Mouse (Mus musculus) spleen, adult 2 months (tissue): ENCODE data around the gene Clec12b. TPM values are rescaled to one million over a fixed set of nuclear protein-coding genes. Genes with fewer than 3 reads are reported as not detected.

Source experiments
- DNase-seq, 2 experiments: peaks; one replicate each; pipeline versions ENCODE4 v3.0.0 to v3.0.0-alpha.2; 2012 to 2021; ENCODE audit warnings: low spot score in 2 of 2, low read depth in 1 of 2
- H3K27ac ChIP-seq: fragments of 200-500 bp; 2 replicates; pipeline ENCODE4 v1.5.1; 2012; ENCODE audit warnings: low read length, inconsistent platforms; ENCODE audit not compliant: insufficient read depth
- H3K27me3 ChIP-seq: fragments of 200-500 bp; 2 replicates; pipeline ENCODE4 v1.6.1; 2012; ENCODE audit warnings: mild to moderate bottlenecking, moderate library complexity, low read length, inconsistent platforms; ENCODE audit not compliant: control insufficient read depth, insufficient read depth
- H3K36me3 ChIP-seq: fragments of 200-500 bp; 2 replicates; pipeline ENCODE4 v1.6.1; 2012; ENCODE audit warnings: mild to moderate bottlenecking, low read length, inconsistent platforms; ENCODE audit not compliant: control insufficient read depth, insufficient read depth
- H3K4me1 ChIP-seq: fragments of 200-500 bp; 2 replicates; pipeline ENCODE4 v1.6.1; 2011; ENCODE audit warnings: inconsistent platforms; ENCODE audit not compliant: control insufficient read depth, insufficient read depth, insufficient read length
- H3K4me3 ChIP-seq: fragments of 200-500 bp; 2 replicates; pipeline ENCODE4 v1.5.1; 2011; ENCODE audit warnings: mild to moderate bottlenecking, inconsistent platforms; ENCODE audit not compliant: insufficient read depth, insufficient read length; ENCODE audit errors: extremely low read depth
- CTCF ChIP-seq: fragments of 200-500 bp; IDR thresholded peaks from 2 replicates; pipeline ENCODE4 v1.5.1; 2011; ENCODE audit warnings: mild to moderate bottlenecking, inconsistent platforms; ENCODE audit not compliant: insufficient read depth, insufficient read length, insufficient replicate concordance; ENCODE audit errors: extremely low read depth
- POLR2A ChIP-seq: fragments of 200-500 bp; IDR thresholded peaks from 2 replicates; pipeline ENCODE4 v1.6.1; 2011; ENCODE audit warnings: low read depth, low read length, inconsistent platforms
- WGBS: fragments of 180-500 bp; shearing (Covaris S2); methylation state at CpG from one replicate; pipeline ENCODE4 v1.1.7; 2018; 5-methylcytosine and 5-hydroxymethylcytosine counted together
- polyA plus RNA-seq: library from polyadenylated mRNA; depleted of rRNA; stranded (reverse); fragments of >200 nt; gene quantifications from 2 replicates; pipeline ENCODE4 v1.2.3, GENCODE M21; 2012

The Clec12b gene
- polyA plus RNA-seq, 1 experiment, result not detected

DNA sequence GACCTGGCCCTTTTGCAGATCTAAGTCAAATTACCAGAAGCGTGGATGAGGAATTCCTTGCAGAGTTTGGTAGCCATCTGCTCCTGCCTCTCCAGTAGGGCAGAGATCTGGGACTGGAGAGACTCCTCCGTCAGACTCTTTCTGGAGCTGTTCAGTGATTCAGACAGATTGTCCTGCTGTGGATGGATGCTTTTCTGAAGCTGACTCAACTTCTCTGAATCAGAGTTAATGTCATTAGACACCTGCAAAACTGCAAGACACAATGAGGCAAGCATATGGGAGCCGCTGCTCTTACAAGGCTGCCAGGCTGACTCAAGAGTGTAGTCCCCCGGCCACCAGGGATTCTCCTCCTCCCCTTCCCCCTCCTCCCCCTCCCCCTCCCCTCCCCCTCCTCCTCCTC lies 5.2 kb downstream of the Clec12b start:
- no peak for DNase-seq
- 85% methylated on average over 4 of the region's 4 CpGs for WGBS
- no peak overlapping the region for H3K27ac ChIP-seq

GRCm38 (mm10) chr6:129374937-129375471 lies 10.7 kb downstream of the Clec12b start:
- no peak for TF ChIP-seq POLR2A
- no peak for TF ChIP-seq CTCF
- Histone ChIP-seq H3K36me3 (no peaks in the 10 kb centered on the region), H3K27ac (no peak overlapping the region), H3K4me1 (peaks cover 4% of the 10 kb centered on the region; the same call in 1 of the 2 replicates), H3K27me3 (no peaks in the 10 kb centered on the region), H3K4me3 (no peak overlapping the region)
- DNase-seq, result peak; percentile 11 to 27
- WGBS, result 6% methylated on average over 2 of the region's 2 CpGs

More for the DNA sequence above, 5.2 kb downstream of the Clec12b start:
- Histone ChIP-seq H3K4me3 (no peak overlapping the region), H3K27me3 (no peaks in the 10 kb centered on the region), H3K4me1 (no peaks in the 10 kb centered on the region), H3K36me3 (no peaks in the 10 kb centered on the region)
- TF ChIP-seq CTCF (no peak), POLR2A (no peak)

- Histone ChIP-seq H3K4me1 (peaks cover 2% of the 10 kb centered on the region; the same call in 1 of the 2 replicates), H3K4me3 (no peak overlapping the region), H3K27ac (no peak overlapping the region; the same call in none of the 2 replicates), H3K27me3 (no peaks in the 10 kb centered on the region), H3K36me3 (no peaks in the 10 kb centered on the region)
- TF ChIP-seq CTCF, result no peak
- no peak for DNase-seq
- WGBS, result 58% methylated on average over 7 of the region's 7 CpGs
These were observed 16.1 kb downstream of the Clec12b start for GRCm38 (mm10) chr6:129369374-129370132.

DNA sequence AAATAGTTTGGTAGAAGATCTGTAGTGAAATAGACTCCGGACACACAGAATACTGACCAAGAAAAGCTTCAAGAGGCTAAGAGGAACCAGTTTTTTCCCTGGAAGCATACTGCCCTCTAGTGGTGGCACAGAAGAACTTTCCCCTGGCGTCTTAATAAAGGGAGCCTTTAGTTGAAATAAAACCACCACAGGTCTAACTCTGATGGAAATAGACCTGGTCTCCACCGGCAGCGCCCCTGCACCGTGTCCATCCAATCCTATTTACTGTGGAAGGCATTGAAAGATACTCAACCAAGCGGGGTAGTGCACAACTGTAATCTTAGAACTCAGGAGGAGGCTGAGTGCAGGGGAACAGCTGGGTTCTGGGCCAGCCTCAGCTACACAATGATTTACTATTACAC lies 19.7 kb downstream of the Clec12b start:
- no peaks in the 10 kb centered on the region for H3K36me3 ChIP-seq
- H3K27me3 ChIP-seq, result no peaks in the 10 kb centered on the region
- no peak overlapping the region for H3K4me3 ChIP-seq
- TF ChIP-seq CTCF (peak; percentile 38; the same call in 1 of the 2 replicates), POLR2A (no peak)
- H3K27ac ChIP-seq, result no peak overlapping the region
- 7% methylated on average over 6 of the region's 6 CpGs for WGBS
- DNase-seq, result peak; percentile 48 to 56
- H3K4me1 ChIP-seq, result peaks cover 2% of the 10 kb centered on the region; the same call in 1 of the 2 replicates

- H3K4me3 ChIP-seq, result no peak overlapping the region
- WGBS, result 94% methylated on average over 1 of the region's 1 CpGs
- TF ChIP-seq POLR2A (no peak), CTCF (no peak)
- H3K4me1 ChIP-seq, result no peaks in the 10 kb centered on the region; the same call in 1 of the 2 replicates
- H3K27ac ChIP-seq, result no peak overlapping the region
- no peak for DNase-seq
- H3K27me3 ChIP-seq, result no peaks in the 10 kb centered on the region
- H3K36me3 ChIP-seq, result no peaks in the 10 kb centered on the region
These were observed 21.7 kb downstream of the Clec12b start for GRCm38 (mm10) chr6:129363942-129364341.

DNA sequence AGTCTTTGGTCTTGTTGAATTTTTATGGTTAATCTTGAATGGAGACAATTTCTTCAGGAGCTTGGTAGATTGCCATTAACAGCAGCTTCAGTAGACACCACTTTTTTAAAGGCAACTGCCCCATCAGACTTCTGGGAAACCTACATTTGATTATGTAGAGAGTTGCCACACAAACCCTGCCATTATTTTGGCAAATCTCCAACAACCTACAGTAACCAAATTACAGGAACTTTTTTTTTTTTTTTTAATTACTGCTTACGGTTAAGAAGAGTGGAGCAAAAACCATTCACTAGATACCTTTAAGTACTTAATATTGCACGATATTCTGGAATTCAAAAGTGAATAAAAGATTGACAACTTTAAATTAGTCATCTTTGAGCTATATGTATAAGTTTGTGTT lies 26.2 kb downstream of the Clec12b start:
- Histone ChIP-seq H3K27ac (no peak overlapping the region), H3K4me3 (no peak overlapping the region), H3K36me3 (no peaks in the 10 kb centered on the region), H3K27me3 (no peaks in the 10 kb centered on the region), H3K4me1 (peaks cover 3% of the 10 kb centered on the region; the same call in 1 of the 2 replicates)
- no peak for DNase-seq
- 80% methylated on average over 2 of the region's 2 CpGs for WGBS
- no peak for TF ChIP-seq CTCF
- no peak for TF ChIP-seq POLR2A

DNA sequence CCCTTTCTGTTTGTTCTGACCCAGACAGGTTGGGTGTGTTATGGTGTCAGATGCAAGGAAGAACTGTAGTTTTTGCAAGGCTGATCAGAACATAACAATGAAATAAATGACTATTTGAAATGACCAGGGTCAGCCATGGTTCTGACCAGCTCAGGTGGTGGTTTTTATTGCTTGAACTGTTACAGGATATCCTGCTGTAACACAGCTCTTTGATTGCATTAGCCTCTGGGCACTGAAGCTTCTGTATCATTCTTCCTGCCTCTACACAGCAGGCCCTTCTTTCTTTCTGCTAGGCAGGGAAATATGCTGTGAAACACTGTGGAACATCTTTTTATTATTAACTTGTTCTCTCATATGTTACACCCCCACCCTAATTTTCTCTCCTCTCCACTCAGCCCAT lies 29.2 kb downstream of the Clec12b start:
- Histone ChIP-seq H3K27ac (no peak overlapping the region), H3K4me3 (no peak overlapping the region), H3K4me1 (peaks cover 5% of the 10 kb centered on the region; the same call in 1 of the 2 replicates), H3K27me3 (no peaks in the 10 kb centered on the region), H3K36me3 (no peaks in the 10 kb centered on the region)
- no peak for TF ChIP-seq POLR2A
- DNase-seq, result no peak
